Mouse (Mus musculus) Patski (cell line): Measurements from ENCODE around the gene Dmd. TPM values are rescaled to one million over a fixed set of nuclear protein-coding genes. Genes with fewer than 3 reads are reported as not detected.
"Not testable (repeated sequence)": the region's sequence is repeated elsewhere in the genome, so short reads cannot be mapped to it uniquely, and the experiment has no call there.

ENCODE experiments used
- ATAC-seq: fragments of 100-300 bp; one replicate; pipeline ENCODE4 v1.8.0; 2021
- CTCF ChIA-PET: fragments of 350-600 bp; sonication (Branson Sonifier 250); formaldehyde crosslinking; loops from one replicate; lab custom pipeline; 2022; ENCODE audit warnings: inconsistent platforms; lab: Charles Lee
- POLR2A ChIA-PET: fragments of 350-600 bp; sonication (Branson Sonifier 250); formaldehyde crosslinking; loops from one replicate; lab custom pipeline; 2022; ENCODE audit warnings: antibody characterized with exemption, inconsistent platforms; lab: Charles Lee
- DNase-seq: peaks from one replicate; pipeline ENCODE4 v3.0.0-alpha.2; 2011; ENCODE audit warnings: low read depth, low spot score
- H3K27me3 ChIP-seq: fragments of 371-371 bp; one replicate; pipeline ENCODE4 v1.5.1; 2021
- CTCF ChIP-seq: fragments of 100-300 bp; IDR thresholded peaks from one replicate; pipeline ENCODE4 v1.5.1; 2021
- in situ Hi-C: fragments of 300-500 bp; cut with MboI; formaldehyde crosslinking; loops from 3 replicates; pipeline ENCODE4 v1.11.1; 2018; ENCODE audit warnings: low pct_unique_long_range_greater_than_20kb, mixed read lengths
- polyA plus RNA-seq: library from polyadenylated mRNA; unstranded; gene quantifications from one replicate; pipeline ENCODE4 v1.2.3, GENCODE M21; 2021

Dmd gene
- polyA plus RNA-seq, 1 experiment from 2014 or later = not detected

DNA sequence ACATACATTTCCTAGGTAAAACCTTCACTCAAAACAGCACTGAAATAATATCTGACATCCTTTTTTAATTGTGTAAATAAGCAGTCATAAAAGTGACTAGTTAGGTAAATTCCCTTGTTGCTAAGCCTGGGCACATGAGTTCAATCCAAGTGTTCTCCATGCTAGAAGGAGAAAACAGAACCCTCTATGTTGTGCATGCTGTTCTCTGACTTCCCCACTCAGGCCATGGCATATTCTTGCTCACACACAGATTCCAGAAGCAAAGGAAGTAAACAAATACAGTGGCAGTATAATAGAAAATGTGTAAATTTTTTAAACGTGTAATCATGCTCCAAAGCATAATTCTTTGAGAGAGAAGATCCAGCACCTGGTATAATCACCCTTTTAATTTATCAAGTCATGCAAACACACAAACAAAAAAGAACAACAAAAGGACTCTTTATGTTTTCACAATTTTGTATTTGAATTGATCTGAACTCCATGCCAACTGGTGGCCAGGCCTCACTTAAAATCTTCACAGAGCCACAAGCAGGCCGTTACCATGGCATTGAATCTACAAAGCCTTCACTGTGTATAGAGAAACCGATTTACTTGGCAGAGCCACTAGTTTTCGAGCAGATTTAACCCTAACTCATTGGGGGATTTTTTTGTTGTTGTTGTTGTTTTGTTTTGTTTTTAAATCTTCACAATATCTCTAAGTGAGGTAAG is 797.8 kb downstream of the Dmd start:
- no peak for TF ChIP-seq CTCF
- POLR2A ChIA-PET = no interaction called here
- in situ Hi-C loops = no loop called here
- DNase-seq (no peak), ATAC-seq (no peak)
- CTCF ChIA-PET = no interaction called here
- peaks cover 24% of the 10 kb centered on the region for H3K27me3 ChIP-seq

DNA sequence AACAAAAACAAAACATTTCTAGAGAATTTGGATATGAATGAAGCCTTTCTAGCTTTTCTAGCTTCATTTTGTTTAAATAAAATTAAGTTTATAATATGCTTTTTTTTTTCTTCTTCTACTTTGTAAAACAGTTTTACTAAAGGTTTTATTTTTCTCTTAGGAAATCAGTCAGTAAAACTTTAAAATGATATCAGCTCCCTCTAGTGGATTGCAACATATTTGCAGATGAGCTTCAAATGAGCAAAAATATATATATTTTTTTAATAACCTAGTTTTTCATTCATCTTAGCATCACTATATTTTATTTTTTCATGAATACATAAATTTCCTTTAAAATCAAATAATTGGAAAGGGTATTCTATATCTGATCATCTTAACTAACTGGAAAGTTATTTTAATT is 838.7 kb downstream of the Dmd start:
- POLR2A ChIA-PET = no interaction called here
- peak; percentile 28 for TF ChIP-seq CTCF
- in situ Hi-C loops = no loop called here
- peaks cover 26% of the 10 kb centered on the region for H3K27me3 ChIP-seq
- ATAC-seq (no peak), DNase-seq (no peak)
- CTCF ChIA-PET = interaction anchor here (1.2 kb wide), 1 partner anchor 9 kb away, joined by 3 read pairs; no protein-coding TSS in a partner anchor

DNA sequence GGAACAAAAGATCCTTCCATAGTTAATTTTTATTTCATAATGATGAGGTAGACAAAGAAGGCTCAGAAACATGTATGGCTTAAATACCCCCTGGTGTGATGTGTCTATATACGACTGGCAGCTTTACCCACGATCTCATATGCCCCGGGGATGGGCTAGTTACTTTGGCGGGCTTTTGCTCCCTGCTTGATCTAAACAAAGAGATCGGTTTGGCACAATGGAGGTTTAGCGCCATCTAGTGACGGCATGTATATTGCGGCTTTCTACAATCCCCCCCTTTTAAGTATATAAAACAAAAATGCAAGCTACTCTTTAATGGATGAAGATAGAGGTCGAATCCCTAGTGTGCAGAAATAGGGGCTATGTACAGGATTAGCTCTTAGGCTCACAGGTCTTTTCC is 918.8 kb downstream of the Dmd start:
- in situ Hi-C loops, POLR2A ChIA-PET, ATAC-seq, DNase-seq, CTCF ChIA-PET: not testable (repeated sequence)
- H3K27me3 ChIP-seq = peaks cover 22% of the 10 kb centered on the region
- TF ChIP-seq CTCF = peak; percentile 51

DNA sequence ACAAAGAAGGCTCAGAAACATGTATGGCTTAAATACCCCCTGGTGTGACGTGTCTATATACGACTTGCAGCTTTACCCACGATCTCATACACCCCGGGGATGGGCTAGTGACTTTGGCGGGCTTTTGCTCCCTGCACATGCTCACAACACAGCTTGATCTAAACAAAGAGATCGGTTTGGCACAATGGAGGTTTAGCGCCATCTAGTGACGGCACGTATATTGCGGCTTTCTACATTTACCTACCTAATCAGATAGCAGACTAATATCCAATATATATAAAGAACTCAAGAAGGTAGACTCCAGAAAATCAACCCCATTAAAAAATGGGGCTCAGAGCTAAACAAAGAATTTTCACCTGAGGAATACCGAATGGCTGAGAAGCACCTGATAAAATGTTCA is 926.7 kb downstream of the Dmd start:
- ATAC-seq, in situ Hi-C loops, DNase-seq, POLR2A ChIA-PET, CTCF ChIA-PET: not testable (repeated sequence)
- peaks cover 34% of the 10 kb centered on the region for H3K27me3 ChIP-seq
- peak; percentile 44 for TF ChIP-seq CTCF

DNA sequence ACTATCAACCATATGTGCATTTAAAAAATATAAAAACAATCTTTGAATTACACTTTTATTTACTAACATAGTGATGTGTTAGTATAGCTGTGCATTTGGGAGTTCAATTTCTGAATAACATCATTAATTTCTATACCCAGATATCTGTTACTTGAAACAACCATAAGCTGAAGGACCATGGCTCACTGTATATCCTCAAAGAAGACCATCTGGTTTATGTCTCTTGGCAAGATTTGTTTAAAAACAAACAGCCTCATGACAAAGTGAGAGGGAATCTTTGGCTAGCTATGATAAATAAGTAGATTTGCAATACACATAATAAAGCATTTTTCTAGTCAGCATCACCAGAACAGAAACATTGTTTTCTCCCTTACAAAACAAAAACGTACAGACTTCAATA is 1027.2 kb downstream of the Dmd start:
- no peak for TF ChIP-seq CTCF
- no peak for ATAC-seq
- CTCF ChIA-PET = no interaction called here

DNA sequence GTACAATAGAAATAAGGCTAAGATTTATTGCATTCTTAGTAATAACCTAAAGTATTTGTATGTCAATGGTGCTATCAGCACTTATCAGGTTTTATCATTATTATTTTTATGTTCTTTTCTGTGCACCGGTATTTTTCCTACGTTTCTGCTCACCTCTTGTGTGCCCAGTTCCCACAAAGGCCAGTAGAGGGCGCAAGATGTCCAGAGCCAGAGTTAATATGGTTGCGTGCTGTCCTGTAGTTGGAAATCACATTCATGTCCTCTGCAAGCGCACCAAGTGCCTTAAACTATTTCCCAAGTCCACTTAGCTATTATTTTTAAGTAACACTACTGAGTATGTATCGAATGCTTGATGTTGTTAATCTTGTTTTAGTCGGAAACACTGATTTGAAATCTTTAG is 1052.6 kb downstream of the Dmd start:
- TF ChIP-seq CTCF = peak; percentile 75
- ATAC-seq = no peak
- in situ Hi-C loops = loop anchor here (25.0 kb wide), 1 partner anchor 1661 kb away; no protein-coding TSS in a partner anchor
- ChIA-PET POLR2A (no interaction called here), CTCF (no interaction called here)
- peaks cover 26% of the 10 kb centered on the region for H3K27me3 ChIP-seq
- DNase-seq = no peak

More for the DNA sequence above, 1027.2 kb downstream of the Dmd start:
- no peak for DNase-seq
- POLR2A ChIA-PET = no interaction called here
- H3K27me3 ChIP-seq = peaks cover 60% of the 10 kb centered on the region
- in situ Hi-C loops = no loop called here

DNA sequence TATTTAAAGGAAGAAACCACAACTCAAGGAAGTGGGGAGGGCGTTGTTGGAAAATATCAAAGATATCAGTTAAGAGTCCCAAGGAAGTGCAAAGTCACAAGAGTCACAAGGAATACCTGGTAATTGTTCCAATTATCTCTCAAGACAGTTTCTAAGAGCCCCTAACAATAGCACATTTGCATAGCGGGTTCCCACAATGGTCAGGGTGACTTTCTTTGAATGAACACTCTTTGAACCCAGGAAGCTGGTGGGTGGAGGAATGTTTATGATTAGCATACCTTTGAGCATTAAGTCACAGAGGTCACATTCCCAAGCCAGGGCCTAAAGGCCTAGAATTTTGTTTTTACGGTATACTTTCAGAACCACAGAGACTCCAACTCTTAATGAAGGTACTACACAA is 1113.8 kb downstream of the Dmd start:
- in situ Hi-C loops, CTCF ChIA-PET, POLR2A ChIA-PET, ATAC-seq, DNase-seq: not testable (repeated sequence)
- H3K27me3 ChIP-seq = peaks cover 21% of the 10 kb centered on the region

DNA sequence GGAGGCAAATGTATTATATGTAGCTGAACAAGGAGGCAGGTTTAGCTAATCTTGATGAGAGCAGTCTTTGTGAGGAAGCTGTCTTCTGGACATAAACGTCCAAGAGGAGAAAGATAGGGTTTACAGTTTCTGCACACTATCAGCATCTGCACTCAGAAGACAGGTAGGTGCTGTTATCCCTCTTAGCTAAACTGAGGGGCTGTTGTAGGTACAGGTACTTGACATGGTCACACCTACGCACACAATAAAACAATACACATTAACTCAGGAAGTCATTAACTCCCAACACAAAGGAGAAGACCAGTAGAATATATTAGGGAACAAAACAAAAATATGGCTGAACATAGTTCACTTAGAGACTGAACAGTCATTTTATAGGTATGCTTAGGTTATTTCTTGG is 1217.2 kb downstream of the Dmd start:
- ChIA-PET POLR2A (no interaction called here), CTCF (no interaction called here)
- no peak for TF ChIP-seq CTCF
- DNase-seq (no peak), ATAC-seq (no peak)
- peaks cover 33% of the 10 kb centered on the region for H3K27me3 ChIP-seq
- in situ Hi-C loops = no loop called here

DNA sequence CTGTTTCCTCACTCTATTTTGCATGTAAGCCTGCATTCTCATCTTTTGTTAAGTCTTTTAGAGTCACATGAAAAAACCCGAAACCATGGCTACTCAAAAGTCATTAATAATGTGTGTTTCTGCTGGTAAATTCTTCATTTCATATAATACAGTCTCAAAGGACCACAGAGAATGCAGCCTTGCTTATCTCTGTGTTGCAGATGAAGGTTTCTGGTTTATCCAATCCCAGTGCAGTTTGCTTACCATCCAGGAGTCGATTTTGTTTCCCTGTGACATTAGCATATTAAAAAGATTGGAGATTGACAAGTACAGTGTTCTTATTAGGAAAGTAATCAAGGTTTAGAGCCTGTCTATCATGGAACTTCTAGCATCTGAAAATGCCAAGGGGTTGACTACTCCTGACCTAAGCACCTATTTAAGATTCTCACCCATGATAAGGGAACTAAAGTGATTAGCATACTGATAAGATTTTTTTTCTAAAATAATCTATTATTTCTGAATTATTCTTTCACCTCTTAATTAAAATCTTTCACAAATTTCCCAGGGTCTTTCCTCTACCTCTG is 1292.7 kb downstream of the Dmd start:
- in situ Hi-C loops = no loop called here
- no peak for DNase-seq
- ChIA-PET POLR2A (no interaction called here), CTCF (no interaction called here)
- ATAC-seq = no peak
- TF ChIP-seq CTCF = no peak
- H3K27me3 ChIP-seq = peaks cover 62% of the 10 kb centered on the region

DNA sequence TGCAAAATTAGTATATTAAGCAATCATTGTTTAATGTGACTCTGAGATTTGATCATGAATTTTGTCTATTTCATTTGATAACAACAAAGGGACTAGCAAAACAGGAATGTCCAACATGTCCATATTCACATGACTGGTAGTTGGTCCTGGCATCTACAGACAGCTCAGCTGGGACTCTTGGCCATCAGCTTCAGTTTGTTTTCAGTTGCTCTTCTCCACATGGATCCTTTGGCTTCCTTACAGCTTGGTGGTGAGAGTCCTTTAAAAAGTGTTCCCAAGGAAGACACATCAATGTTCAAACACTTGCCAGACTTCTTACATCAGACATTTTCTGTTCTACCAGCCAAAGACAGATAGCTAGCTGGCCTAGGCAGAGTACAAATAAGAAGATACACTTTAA is 1381.9 kb downstream of the Dmd start:
- POLR2A ChIA-PET = no interaction called here
- peaks cover 48% of the 10 kb centered on the region for H3K27me3 ChIP-seq
- in situ Hi-C loops = no loop called here
- ATAC-seq (no peak), DNase-seq (no peak)
- no peak for TF ChIP-seq CTCF
- CTCF ChIA-PET = no interaction called here

DNA sequence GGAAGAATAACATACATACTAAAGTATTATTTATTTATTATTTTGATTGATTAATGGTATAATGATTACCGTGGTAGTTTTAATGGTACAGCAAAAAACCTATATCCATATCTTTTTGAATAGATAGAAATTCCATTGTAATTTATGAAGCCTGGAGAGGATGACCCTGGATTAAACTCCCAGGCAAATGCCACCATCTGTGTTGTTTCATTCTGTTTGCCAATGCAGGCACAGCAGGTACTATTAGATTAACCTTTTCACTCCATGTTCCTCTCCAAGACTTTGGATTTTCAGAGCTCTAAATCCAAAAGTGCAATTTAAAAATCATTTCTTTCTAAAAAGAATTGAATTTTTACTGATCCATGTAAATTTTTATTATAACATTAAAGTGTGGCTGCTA is 1383.5 kb downstream of the Dmd start:
- peaks cover 48% of the 10 kb centered on the region for H3K27me3 ChIP-seq
- CTCF ChIA-PET = no interaction called here
- POLR2A ChIA-PET = no interaction called here
- DNase-seq (no peak), ATAC-seq (no peak)
- TF ChIP-seq CTCF = no peak
- in situ Hi-C loops = no loop called here
